Mouse (Mus musculus): ENCODE results near the gene Ssx2ip.
A peak's percentile ranks its signal among the peaks of the same experiment; 100 is the strongest.

Gene Ssx2ip

GRCm38 (mm10) chr3:146404311-146405201 is at the start of gene Ssx2ip:
Gene Ssx2ip, plus strand, starts transcription at chr3:146404642.
- peak; percentile 99 for DNase-seq (ENCODE audit: low spot score)

GRCm38 (mm10) chr3:146355146-146355545 is 49.3 kb upstream of the Ssx2ip start:
- no peak for DNase-seq (ENCODE audit: low spot score)

- DNase-seq (ENCODE audit: low spot score) = no peak
Measured at GRCm38 (mm10) chr3:146365471-146365870, 39.0 kb upstream of the Ssx2ip start.

- no peak for DNase-seq (ENCODE audit: low spot score)
Measured at GRCm38 (mm10) chr3:146367058-146367457, 37.4 kb upstream of the Ssx2ip start.

- no peak for DNase-seq (ENCODE audit: low spot score)
Measured at GRCm38 (mm10) chr3:146370553-146371095, 33.8 kb upstream of the Ssx2ip start.

- DNase-seq (ENCODE audit: low spot score) = no peak
Measured at GRCm38 (mm10) chr3:146371201-146371600, 33.2 kb upstream of the Ssx2ip start.

- DNase-seq (ENCODE audit: low spot score) = no peak
Measured at GRCm38 (mm10) chr3:146374596-146375175, 29.8 kb upstream of the Ssx2ip start.

GRCm38 (mm10) chr3:146375224-146375657 is 29.2 kb upstream of the Ssx2ip start:
- DNase-seq (ENCODE audit: low spot score) = no peak

GRCm38 (mm10) chr3:146376337-146377130 is 27.9 kb upstream of the Ssx2ip start:
- DNase-seq (ENCODE audit: low spot score) = no peak

- DNase-seq (ENCODE audit: low spot score) = no peak
Measured at GRCm38 (mm10) chr3:146377216-146377615, 27.2 kb upstream of the Ssx2ip start.

GRCm38 (mm10) chr3:146378753-146379152 is 25.7 kb upstream of the Ssx2ip start:
- DNase-seq (ENCODE audit: low spot score) = no peak

- DNase-seq (ENCODE audit: low spot score) = no peak
Measured at GRCm38 (mm10) chr3:146379740-146380466, 24.5 kb upstream of the Ssx2ip start.

- DNase-seq (ENCODE audit: low spot score) = no peak
Measured at GRCm38 (mm10) chr3:146380874-146381273, 23.6 kb upstream of the Ssx2ip start.

GRCm38 (mm10) chr3:146381471-146381870 is 23.0 kb upstream of the Ssx2ip start:
- DNase-seq (ENCODE audit: low spot score) = no peak

GRCm38 (mm10) chr3:146386800-146387199 is 17.6 kb upstream of the Ssx2ip start:
- no peak for DNase-seq (ENCODE audit: low spot score)

- DNase-seq (ENCODE audit: low spot score) = no peak
Measured at GRCm38 (mm10) chr3:146392656-146393321, 11.7 kb upstream of the Ssx2ip start.

- DNase-seq (ENCODE audit: low spot score) = no peak
Measured at GRCm38 (mm10) chr3:146393641-146394100, 10.8 kb upstream of the Ssx2ip start.

- DNase-seq (ENCODE audit: low spot score) = no peak
Measured at GRCm38 (mm10) chr3:146396256-146396655, 8.2 kb upstream of the Ssx2ip start.

GRCm38 (mm10) chr3:146396934-146397333 is 7.5 kb upstream of the Ssx2ip start:
- DNase-seq (ENCODE audit: low spot score) = no peak

GRCm38 (mm10) chr3:146397847-146398246 is 6.6 kb upstream of the Ssx2ip start:
- no peak for DNase-seq (ENCODE audit: low spot score)

- DNase-seq (ENCODE audit: low spot score) = no peak
Measured at GRCm38 (mm10) chr3:146399203-146399602, 5.2 kb upstream of the Ssx2ip start.

Data from ovary, postnatal 14 days (tissue).